Mouse (Mus musculus) lung, postnatal 10 days (tissue): Measurements from ENCODE around the gene Gm21860.
"Not testable (repeated sequence)": the region's sequence is repeated elsewhere in the genome, so short reads cannot be mapped to it uniquely, and the experiment has no call there.

Experiments used
- DNase-seq: peaks from one replicate; pipeline ENCODE4 v3.0.0; 2021

Gene Gm21860

DNA sequence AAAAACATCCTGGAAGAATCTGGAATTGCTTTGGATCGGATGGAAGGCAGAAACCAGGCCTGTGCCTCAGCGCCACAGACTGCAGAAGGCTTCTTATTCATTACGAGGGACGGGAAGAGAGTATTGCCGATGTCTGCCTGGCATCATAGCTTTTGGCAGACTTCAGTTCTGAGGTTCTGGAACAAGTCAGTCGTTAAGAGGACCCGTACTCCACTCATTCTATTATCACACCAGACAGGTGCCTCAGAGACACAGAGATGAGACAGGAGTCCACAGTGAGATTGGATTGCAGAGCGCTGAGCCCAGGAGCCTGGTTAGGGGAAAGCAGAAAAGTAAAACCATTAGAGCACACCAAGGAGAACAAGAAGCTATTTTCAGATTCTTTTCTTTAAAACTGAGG lies at the start of gene Gm21860:
TSS of gene Gm21860 (minus strand) at position 101 of the 400 bp plus-strand sequence.
- not testable (repeated sequence) for DNase-seq

- DNase-seq = not testable (repeated sequence)
These were observed 29.8 kb upstream of the Gm21860 start, which contains the start of gene Gm47283 for GRCm38 (mm10) chrY:90784438-90784837. TSS of gene Gm47283 (plus strand) at chrY:90784738.

DNA sequence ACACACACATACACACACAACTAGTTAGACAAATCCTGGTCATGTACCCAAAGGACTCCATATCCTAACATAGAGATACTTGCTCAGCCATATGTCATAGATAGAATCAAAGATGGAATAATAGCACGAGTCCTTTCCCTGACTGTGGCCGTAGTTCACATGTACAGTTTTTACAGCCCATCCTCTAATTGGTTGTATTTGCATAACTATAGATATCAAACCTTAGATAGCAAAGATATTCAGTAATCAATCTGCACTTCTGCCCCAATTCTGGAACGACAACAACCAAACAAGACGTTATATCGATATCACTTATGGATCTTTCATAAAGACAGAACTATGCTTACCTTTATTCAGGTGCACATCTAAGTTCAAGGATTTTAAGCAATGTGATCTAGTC lies 9.4 kb downstream of the Gm21860 start:
- not testable (repeated sequence) for DNase-seq

DNA sequence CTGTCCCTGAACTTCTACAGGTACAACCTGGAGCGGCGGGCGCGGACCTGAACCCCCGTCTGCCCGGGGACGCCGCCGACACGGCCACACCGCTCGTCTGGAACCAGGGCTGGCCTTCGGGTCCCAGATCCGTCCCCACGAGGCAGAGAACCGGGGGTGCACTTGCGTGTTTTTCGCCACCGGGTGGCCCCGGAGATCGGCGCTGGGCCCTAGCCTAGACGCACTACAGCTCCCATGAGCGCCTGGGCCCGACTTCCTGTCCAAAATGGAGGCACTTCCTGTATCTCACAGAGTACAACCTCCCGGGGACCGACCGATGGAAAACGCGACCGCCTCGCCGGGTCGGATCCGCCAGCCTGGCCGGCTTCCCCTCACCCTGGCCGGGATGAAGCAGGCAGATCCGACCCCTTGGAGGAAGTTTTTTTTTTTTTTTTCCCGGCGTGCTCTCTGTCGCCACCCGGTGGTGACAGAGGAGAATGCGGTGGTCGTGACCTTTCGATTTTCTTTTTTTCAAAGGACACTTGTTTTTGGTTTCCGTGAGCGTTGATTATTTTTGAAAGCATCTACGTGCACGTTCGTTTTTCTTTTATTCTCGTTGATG lies 10.1 kb downstream of the Gm21860 start:
- peak; percentile 92 for DNase-seq

DNA sequence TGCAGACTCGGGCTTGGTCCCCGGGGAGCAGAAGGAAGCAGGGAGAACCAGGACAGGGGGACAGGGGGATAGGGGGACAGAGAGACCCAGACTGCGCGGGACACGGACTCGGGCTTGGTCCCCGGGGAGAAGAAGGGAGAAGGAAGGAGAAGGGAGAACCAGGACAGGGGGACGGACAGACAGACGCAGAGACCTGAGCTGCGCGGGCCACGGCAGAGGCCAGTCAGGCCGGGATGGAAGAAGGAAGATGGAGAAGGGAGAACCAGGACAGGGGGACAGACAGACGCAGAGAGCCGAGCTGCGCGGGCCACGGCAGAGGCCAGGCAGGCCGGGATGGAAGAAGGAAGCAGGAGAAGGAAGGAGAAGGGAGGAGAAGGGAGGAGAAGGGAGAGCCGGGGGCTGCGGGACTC lies 10.8 kb downstream of the Gm21860 start:
- no peak for DNase-seq

DNA sequence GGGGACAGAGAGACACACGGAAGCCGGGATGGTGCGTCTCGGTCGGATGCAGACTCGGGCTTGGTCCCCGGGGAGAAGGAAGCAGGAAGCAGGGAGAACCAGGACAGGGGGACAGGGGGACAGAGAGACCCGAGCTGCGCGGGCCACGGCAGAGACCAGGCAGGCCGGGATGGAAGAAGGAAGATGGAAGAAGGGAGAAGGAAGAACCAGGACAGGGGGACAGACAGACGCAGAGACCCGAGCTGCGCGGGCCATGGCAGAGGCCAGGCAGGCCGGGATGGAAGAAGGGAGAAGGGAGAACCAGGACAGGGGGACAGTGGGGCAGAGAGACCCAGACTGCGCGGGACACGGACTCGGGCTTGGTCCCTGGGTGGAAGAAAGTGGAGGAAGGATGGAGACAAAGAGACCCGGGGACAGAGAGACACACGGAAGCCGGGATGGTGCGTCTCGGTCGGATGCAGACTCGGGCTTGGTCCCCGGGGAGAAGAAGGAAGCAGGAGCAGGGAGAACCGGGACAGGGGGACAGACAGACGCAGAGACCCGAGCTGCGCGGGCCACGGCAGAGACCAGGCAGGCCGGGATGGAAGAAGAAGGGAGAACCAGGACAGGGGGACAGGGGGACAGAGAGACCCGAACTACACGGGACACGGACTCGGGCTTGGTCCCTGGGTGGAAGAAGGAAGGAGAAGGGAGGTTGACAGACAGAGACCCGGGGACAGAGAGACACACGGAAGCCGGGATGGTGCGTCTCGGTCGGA lies 11.4 kb downstream of the Gm21860 start:
- DNase-seq = not testable (repeated sequence)

DNA sequence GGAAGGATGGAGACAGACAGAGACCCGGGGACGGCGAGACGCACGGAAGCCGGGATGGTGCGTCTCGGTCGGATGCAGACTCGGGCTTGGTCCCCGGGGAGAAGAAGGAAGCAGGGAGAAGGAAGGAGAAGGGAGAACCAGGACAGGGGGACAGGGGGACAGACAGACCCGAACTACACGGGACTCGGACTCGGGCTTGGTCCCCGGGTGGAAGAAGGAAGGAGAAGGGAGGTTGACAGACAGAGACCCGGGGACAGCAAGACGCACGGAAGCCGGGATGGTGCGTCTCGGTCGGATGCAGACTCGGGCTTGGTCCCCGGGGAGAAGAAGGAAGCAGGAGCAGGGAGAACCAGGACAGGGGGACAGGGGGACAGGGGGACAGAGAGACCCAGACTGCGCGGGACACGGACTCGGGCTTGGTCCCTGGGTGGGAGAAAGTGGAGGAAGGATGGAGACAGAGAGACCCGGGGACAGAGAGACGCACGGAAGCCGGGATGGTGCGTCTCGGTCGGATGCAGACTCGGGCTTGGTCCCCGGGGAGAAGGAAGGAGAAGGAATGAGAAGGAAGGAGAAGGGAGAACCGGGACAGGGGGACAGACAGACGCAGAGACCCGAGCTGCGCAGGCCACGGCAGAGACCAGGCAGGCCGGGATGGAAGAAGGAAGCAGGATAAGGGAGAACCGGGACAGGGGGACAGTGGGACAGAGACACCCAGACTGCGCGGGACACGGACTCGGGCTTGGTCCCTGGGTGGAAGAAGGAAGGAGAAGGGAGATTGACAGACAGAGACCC lies 12.2 kb downstream of the Gm21860 start:
- not testable (repeated sequence) for DNase-seq

DNA sequence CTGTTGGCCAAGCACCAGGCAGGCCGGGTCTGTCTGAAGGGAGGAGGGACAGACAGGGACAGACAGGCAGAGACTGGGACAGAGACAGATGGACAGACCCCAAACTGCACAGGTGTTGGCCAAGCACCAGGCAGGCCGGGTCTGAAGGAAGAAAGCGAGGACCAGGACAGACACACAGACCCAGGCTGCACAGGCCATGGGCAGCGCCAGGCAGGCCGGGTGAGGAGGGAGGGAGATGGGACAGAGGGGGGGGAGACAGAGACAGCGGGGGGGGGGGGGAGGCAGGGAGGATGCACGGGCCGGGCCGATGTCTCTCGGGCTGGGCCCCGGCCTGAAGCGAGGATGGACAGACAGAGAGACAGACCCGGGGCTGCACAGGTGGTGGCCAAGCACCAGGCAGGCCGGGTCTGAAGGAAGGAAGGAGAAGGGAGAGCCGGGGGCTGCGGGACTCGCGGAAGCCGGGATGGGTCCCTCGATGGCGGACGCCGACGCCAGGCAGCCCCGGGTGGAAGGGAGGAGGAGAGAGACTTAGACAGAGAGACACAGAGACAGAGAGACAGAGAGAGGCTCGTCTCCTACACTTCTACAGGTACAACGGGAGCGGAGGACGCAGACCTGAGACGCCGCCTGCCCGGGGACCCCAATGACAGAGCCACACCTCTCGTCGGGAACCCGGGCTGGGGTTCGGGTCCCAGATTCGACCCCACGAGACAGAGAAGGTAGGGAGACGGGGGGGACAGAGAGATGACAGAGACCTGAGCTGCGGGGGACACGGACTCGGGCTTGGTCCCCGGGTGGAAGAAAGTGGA lies 13.0 kb downstream of the Gm21860 start:
- not testable (repeated sequence) for DNase-seq

GRCm38 (mm10) chrY:90741006-90741405 lies 13.6 kb downstream of the Gm21860 start:
- DNase-seq = not testable (repeated sequence)

GRCm38 (mm10) chrY:90740013-90740561 lies 14.5 kb downstream of the Gm21860 start:
- peak; percentile 64 for DNase-seq

DNA sequence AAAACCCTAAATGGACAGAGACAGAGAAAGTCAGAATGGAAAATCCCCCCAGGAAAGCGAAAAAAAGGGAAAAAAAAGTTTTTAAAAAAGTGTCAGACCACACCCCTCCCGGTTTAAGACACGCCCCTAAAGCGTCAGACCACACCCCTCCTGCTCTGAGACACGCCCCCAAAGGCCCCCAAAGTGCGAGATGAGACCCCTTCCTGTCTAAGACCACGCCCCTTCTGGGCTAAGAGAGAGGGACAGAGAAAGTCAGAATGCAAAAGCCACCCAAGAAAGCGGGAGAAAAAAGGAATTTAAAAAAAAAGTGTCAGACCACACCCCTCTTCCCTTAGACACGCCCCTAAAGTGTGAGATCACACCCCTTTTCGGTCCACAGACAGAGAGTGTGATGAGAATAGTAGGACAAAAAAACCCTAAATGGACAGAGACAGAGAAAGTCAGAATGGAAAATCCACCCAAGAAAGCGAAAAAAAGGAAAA lies 15.0 kb downstream of the Gm21860 start:
- peak; percentile 40 for DNase-seq

GRCm38 (mm10) chrY:90738841-90739530 lies 15.6 kb downstream of the Gm21860 start:
- peak; percentile 33 for DNase-seq

GRCm38 (mm10) chrY:90738431-90738680 lies 16.3 kb downstream of the Gm21860 start:
- no peak for DNase-seq

- no peak for DNase-seq
These were observed 16.8 kb downstream of the Gm21860 start for GRCm38 (mm10) chrY:90737606-90738430.

DNA sequence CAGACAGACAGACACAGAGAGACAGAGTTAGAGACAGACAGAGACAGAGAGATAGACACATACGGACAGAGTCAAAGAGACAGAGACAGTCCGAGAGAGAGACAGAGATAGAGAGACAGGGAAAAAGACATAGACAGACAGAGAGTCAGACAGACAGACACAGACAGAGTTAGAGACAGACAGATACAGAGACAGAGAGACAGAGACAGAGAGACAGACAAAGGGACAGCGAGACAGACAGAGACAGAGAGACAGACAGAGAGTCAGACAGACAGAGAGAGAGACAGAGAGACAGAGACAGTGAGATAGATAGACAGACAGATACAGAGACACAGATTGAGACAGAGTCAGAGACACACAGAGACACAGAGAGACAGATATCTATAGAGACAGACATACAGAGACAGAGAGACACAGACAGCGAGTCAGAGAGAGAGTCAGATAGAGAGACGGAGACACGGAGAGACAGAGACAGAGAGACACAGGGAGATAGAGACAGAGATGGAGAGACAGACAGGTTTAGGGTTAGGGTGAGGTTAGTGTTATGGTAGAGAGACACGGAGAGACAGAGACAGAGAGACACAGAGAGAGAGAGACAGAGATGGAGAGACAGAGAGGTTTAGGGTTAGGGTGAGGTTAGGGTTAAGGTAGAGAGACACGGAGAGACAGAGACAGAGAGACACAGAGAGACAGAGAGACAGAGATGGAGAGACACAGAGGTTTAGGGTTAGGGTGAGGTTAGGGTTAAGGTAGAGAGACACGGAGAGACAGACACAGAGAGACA lies 18.2 kb downstream of the Gm21860 start:
- not testable (repeated sequence) for DNase-seq

DNA sequence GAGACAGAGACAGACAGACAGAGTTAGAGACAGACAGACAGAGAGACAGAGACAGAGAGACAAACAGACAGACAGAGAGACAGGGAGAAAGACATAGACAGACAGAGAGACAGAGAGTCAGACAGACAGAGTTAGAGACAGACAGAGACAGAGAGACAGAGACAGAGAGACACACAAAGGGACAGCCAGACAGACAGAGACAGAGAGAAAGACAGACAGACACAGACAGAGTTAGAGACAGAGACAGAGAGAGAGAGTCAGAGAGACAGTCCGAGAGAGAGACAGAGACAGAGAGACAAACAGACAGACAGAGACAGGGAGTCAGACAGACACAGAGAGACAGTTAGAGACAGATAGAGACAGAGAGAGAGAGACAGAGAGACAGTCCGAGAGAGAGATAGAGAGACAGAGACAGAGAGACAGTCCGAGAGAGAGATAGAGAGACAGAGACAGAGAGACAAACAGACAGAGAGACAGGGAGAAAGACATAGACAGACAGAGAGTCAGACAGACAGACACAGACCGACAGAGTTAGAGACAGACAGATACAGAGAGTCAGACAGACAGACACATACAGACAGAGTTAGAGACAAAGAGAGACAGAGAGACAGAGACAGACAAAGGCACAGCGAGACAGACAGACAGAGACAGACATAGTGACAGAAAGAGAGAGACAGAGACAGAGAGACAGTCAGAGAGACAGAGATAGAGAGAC lies 19.3 kb downstream of the Gm21860 start:
- DNase-seq = not testable (repeated sequence)

- DNase-seq = not testable (repeated sequence)
These were observed 20.3 kb downstream of the Gm21860 start for GRCm38 (mm10) chrY:90734334-90734696.

DNA sequence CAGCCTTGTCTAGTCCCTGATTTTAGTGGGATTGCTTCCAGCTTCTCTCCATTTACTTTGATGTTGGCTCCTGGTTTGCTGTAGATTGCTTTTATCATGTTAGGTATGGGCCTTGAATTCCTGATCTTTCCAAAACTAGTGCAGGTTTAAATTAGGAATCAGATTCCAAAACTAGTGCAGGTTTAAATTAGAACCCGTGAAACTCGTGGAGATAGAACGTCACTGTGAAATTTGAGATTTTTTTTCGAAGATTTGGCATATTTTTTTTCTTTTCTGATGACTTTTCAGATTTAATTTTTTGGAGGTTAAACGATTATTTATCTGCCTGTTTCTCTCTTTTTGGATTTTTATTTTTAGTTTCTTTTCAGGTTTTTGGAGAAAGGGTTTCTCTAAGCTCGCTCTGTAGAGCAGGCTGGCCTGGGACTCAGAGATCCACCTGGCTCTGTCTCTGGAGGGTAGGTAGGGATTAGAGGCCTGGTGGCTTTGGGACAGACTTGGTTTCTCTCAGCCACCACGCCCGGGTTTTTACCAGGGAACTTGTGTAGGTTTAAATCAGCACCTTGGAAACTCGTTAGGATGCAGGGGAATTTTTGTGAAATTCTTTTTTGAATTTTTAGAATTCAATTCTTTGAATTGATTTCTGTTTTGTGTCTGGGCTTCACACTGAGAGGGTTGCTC lies 20.8 kb downstream of the Gm21860 start:
- not testable (repeated sequence) for DNase-seq

DNA sequence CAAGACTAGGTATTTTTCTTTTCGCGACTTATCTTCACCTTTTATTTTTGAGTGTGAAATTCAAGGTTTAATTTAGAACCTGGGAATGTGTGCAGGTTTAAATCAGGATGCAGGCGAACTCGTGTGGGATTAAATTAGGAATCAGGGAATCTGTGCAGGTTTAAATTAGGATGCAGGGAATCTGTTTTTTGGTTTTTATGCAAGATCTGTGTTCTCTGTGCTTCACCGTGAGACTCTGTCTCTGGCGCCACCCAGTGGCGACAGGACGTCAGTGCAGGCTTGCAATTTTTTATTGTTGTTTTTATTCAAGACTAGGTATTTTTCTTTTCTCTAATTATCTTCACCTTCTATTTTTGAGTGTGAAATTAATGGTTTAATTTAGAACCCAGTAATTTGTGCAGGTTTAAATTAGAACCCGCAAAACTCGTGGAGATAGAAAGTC lies 22.5 kb downstream of the Gm21860 start:
- not testable (repeated sequence) for DNase-seq
